Mouse (Mus musculus) mouse embryonic stem cell (cell line): Measurements from ENCODE around the gene Magoh.

ENCODE experiments used
- in situ Hi-C, 2 experiments: fragments of 300-500 bp; cut with MboI; formaldehyde crosslinking; loops; 1 replicate in 1 of 2; 3 replicates in 1 of 2; pipeline ENCODE4 v1.14.3; 2019 to 2020; ENCODE audit warnings: low sequenced_read_pairs in 2 of 2, low pct_unique_long_range_greater_than_20kb in 1 of 2, mixed read lengths in 1 of 2; ENCODE audit not compliant: unreplicated experiment in 1 of 2

Magoh gene

GRCm38 (mm10) chr4:107864866-107865265, 14.7 kb upstream of the Magoh start:
- in situ Hi-C loops, result no loop called here

GRCm38 (mm10) chr4:107881631-107882030, 2.1 kb downstream of the Magoh start:
- in situ Hi-C loops, result no loop called here

- in situ Hi-C loops, result no loop called here
Measured at GRCm38 (mm10) chr4:107886371-107886770, 6.8 kb downstream of the Magoh start.

- in situ Hi-C loops, result no loop called here
Measured at GRCm38 (mm10) chr4:107889385-107889730, 9.8 kb downstream of the Magoh start.

GRCm38 (mm10) chr4:107889731-107890432, 10.3 kb downstream of the Magoh start, which contains the start of gene 0610037L13Rik:
Gene 0610037L13Rik (plus strand): TSS chr4:107889813.
- in situ Hi-C loops, result no loop called here

GRCm38 (mm10) chr4:107892663-107893062, 13.1 kb downstream of the Magoh start:
- in situ Hi-C loops, result no loop called here

- in situ Hi-C loops, result no loop called here
Measured at GRCm38 (mm10) chr4:107899211-107899927, 19.8 kb downstream of the Magoh start.

GRCm38 (mm10) chr4:107900206-107900605, 20.7 kb downstream of the Magoh start:
- in situ Hi-C loops, result no loop called here

GRCm38 (mm10) chr4:107904252-107904651, 24.7 kb downstream of the Magoh start:
- in situ Hi-C loops, result no loop called here

- in situ Hi-C loops, result no loop called here
Measured at GRCm38 (mm10) chr4:107906561-107906960, 27.0 kb downstream of the Magoh start.

GRCm38 (mm10) chr4:107910020-107910419, 30.5 kb downstream of the Magoh start:
- in situ Hi-C loops, result no loop called here

- in situ Hi-C loops, result no loop called here
Measured at GRCm38 (mm10) chr4:107920336-107920735, 40.8 kb downstream of the Magoh start.

- in situ Hi-C loops, result no loop called here
Measured at GRCm38 (mm10) chr4:107921152-107921695, 41.7 kb downstream of the Magoh start.

- in situ Hi-C loops, result no loop called here
Measured at GRCm38 (mm10) chr4:107921952-107922351, 42.4 kb downstream of the Magoh start.

GRCm38 (mm10) chr4:107923145-107923802, 43.7 kb downstream of the Magoh start, which contains the start of gene Cpt2:
Gene Cpt2 (minus strand): TSS chr4:107923610.
- in situ Hi-C loops, result no loop called here

GRCm38 (mm10) chr4:107923803-107924194, 44.2 kb downstream of the Magoh start:
- in situ Hi-C loops, result no loop called here

GRCm38 (mm10) chr4:107928269-107928668, 48.7 kb downstream of the Magoh start:
- in situ Hi-C loops, result no loop called here

- in situ Hi-C loops, result no loop called here
Measured at GRCm38 (mm10) chr4:107928726-107929125, 49.2 kb downstream of the Magoh start.

GRCm38 (mm10) chr4:107931453-107931852, 51.9 kb downstream of the Magoh start:
- in situ Hi-C loops, result no loop called here
